Mouse (Mus musculus) hindbrain, postnatal 0 days (tissue): ENCODE measurements around the gene Shld1. TPM values are rescaled to one million over a fixed set of nuclear protein-coding genes. Genes with fewer than 3 reads are reported as not detected.
A peak's percentile ranks its signal among the peaks of the same experiment; 100 is the strongest.

Experiments used
- ATAC-seq: fragments of 200-750 bp; cut with Nextera tagmentation; 2 replicates; pipeline ENCODE4 v1.8.0; 2017; ENCODE audit warnings: mild to moderate bottlenecking, moderate TSS enrichment, moderate library complexity
- DNase-seq: peaks from one replicate; pipeline ENCODE4 v3.0.0-alpha.2; 2015; ENCODE audit warnings: low spot score
- H3K27ac ChIP-seq: fragments of 300-500 bp; sonication (generic); 2 replicates; pipeline ENCODE4 v1.5.1; 2014; ENCODE audit warnings: mild to moderate bottlenecking
- H3K27me3 ChIP-seq: fragments of 300-500 bp; sonication (generic); 2 replicates; pipeline ENCODE4 v1.6.1; 2014; ENCODE audit warnings: low read length, mixed read lengths; ENCODE audit not compliant: insufficient read depth
- H3K36me3 ChIP-seq: fragments of 300-500 bp; sonication (generic); 2 replicates; pipeline ENCODE4 v1.6.1; 2014; ENCODE audit warnings: low read length, mixed read lengths; ENCODE audit not compliant: insufficient read depth
- H3K4me1 ChIP-seq: fragments of 300-500 bp; sonication (generic); 2 replicates; pipeline ENCODE4 v1.6.1; 2014; ENCODE audit warnings: antibody characterized with exemption, low read length, mixed read lengths; ENCODE audit not compliant: insufficient read depth
- H3K4me2 ChIP-seq: fragments of 300-500 bp; sonication (generic); 2 replicates; pipeline ENCODE4 v1.6.1; 2014; ENCODE audit warnings: low read depth, mild to moderate bottlenecking, low read length, moderate library complexity, mixed read lengths
- H3K4me3 ChIP-seq: fragments of 300-500 bp; sonication (generic); 2 replicates; pipeline ENCODE4 v1.5.1; 2014; ENCODE audit warnings: low read length
- H3K9ac ChIP-seq: fragments of 300-500 bp; sonication (generic); replicated peaks from 2 replicates; pipeline ENCODE4 v1.6.1; 2014; ENCODE audit warnings: mild to moderate bottlenecking, low read length, moderate library complexity, mixed read lengths
- H3K9me3 ChIP-seq: fragments of 300-500 bp; sonication (generic); 2 replicates; pipeline ENCODE4 v1.6.1; 2016; ENCODE audit warnings: low read length, mixed read lengths
- CTCF ChIP-seq: IDR thresholded peaks from 2 replicates; pipeline ENCODE4 v1.5.1; 2016; ENCODE audit warnings: antibody characterized with exemption, control low read depth, low read depth
- WGBS: fragments of 180-500 bp; shearing (Covaris S2); extraction: QIAGEN DNeasy Blood & Tissue Kit; methylation state at CpG from one replicate; pipeline ENCODE4 v1.1.7; 2014; 5-methylcytosine and 5-hydroxymethylcytosine counted together
- polyA plus RNA-seq: library from polyadenylated mRNA; unstranded; fragments of >200 nt; fragmentation: Nextera tagmentation; extraction: Ambion mirVana; gene quantifications from 2 replicates; pipeline ENCODE4 v1.2.1, GENCODE M21; 2015
- total RNA-seq: library from RNA; depleted of rRNA; stranded (reverse); fragments of >200 nt; gene quantifications from 2 replicates; pipeline ENCODE4 v1.2.3, GENCODE M21; 2014

Shld1 gene
- total and polyA plus RNA-seq, 2 experiments from 2014 or later = 16.7 to 17.8 TPM

- H3K4me3 ChIP-seq = no peak overlapping the region
- ATAC-seq (no peak), DNase-seq (no peak)
- H3K36me3 ChIP-seq = no peaks in the 10 kb centered on the region
- no peak for TF ChIP-seq CTCF
- WGBS = 73% methylated on average over 6 of the region's 6 CpGs
- H3K27me3 ChIP-seq = no peaks in the 10 kb centered on the region
- H3K27ac ChIP-seq = peak overlapping the region; percentile 26; the same call in 1 of the 2 replicates
- H3K9ac ChIP-seq = no peak overlapping the region
- H3K4me2 ChIP-seq = no peak overlapping the region
- no peaks in the 10 kb centered on the region for H3K9me3 ChIP-seq
- no peaks in the 10 kb centered on the region for H3K4me1 ChIP-seq
These were observed 11.7 kb downstream of the Shld1 start for GRCm38 (mm10) chr2:132698420-132698819.

- Histone ChIP-seq H3K27ac (no peak overlapping the region), H3K9ac (no peak overlapping the region), H3K9me3 (no peaks in the 10 kb centered on the region), H3K4me2 (no peak overlapping the region), H3K4me1 (no peaks in the 10 kb centered on the region), H3K27me3 (no peaks in the 10 kb centered on the region), H3K36me3 (no peaks in the 10 kb centered on the region), H3K4me3 (no peak overlapping the region)
- no peak for TF ChIP-seq CTCF
- no peak for ATAC-seq
- no peak for DNase-seq
- WGBS = 96% methylated on average over 4 of the region's 4 CpGs
These were observed 14.2 kb downstream of the Shld1 start for GRCm38 (mm10) chr2:132700921-132701320.

DNA sequence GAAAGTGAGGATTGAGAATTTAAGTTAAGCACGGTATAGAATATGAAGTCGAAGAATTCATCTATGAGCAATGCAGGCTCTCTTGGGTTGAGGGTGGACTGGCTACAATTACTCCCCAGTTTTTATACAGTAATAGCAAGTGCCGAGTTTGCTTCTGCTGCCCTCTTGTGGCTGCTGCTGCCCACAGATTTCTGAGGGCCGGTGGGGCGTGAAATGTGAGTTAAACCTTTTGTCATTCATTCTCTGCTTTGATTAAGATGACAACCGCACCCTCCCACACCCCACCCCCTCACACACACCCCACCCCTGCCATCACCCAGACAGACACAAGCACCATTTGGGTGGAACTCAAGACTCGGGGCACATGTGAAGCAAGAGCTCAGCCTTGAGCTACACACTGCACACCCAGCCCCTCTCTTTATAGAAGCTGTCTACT, 14.7 kb downstream of the Shld1 start:
- Histone ChIP-seq H3K27me3 (no peaks in the 10 kb centered on the region), H3K4me1 (no peaks in the 10 kb centered on the region), H3K36me3 (no peaks in the 10 kb centered on the region), H3K4me3 (no peak overlapping the region), H3K4me2 (no peak overlapping the region), H3K9ac (no peak overlapping the region), H3K27ac (no peak overlapping the region), H3K9me3 (no peaks in the 10 kb centered on the region)
- DNase-seq (peak; percentile 80), ATAC-seq (peak; percentile 72)
- peak; percentile 85 for TF ChIP-seq CTCF
- 14% methylated on average over 7 of the region's 7 CpGs for WGBS

DNA sequence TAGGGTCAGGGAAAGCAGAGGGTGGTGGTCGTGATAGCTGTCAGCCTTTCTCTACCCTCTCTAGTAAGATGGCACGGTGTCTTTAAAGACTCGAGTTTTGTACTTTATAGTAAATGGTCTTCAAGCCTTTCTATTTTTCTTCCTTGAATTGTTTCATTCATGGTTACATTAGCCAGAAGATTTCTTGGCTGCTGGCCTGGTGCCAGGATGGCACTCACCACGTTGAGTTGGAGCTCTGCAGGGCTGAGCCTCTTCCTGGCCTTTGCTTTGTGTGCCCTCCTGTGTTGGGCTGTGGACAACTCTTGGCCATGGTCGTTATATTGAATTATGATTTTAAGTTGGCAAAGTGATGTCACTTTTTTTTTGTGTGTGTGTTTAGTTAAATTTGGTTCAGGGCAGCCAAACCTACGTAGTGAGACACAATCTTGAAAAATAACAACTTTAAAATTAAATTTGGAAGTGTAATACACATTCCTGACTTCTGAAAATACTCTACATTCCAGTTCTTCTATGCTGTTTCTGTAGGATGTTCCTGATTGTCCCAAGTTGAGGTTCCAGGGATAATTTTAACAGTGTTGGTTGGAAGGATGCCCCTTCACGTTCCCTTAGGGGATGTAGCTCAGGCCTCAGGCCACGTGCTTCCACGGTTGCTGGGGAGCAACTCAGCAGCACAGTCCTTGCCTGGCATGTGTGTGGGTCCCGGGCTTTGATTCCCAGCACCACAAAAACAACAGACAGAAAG, 18.7 kb downstream of the Shld1 start:
- Histone ChIP-seq H3K4me3 (no peak overlapping the region), H3K4me2 (no peak overlapping the region), H3K9me3 (no peaks in the 10 kb centered on the region), H3K4me1 (no peaks in the 10 kb centered on the region), H3K36me3 (no peaks in the 10 kb centered on the region), H3K27me3 (no peaks in the 10 kb centered on the region), H3K27ac (no peak overlapping the region), H3K9ac (no peak overlapping the region)
- TF ChIP-seq CTCF = no peak
- ATAC-seq (no peak), DNase-seq (peak; percentile 19)
- WGBS = 61% methylated on average over 10 of the region's 10 CpGs

GRCm38 (mm10) chr2:132706309-132706708, 19.6 kb downstream of the Shld1 start:
- H3K4me3 ChIP-seq = no peak overlapping the region
- WGBS = 89% methylated on average over 3 of the region's 3 CpGs
- no peak overlapping the region for H3K4me2 ChIP-seq
- no peaks in the 10 kb centered on the region for H3K36me3 ChIP-seq
- no peak overlapping the region for H3K9ac ChIP-seq
- no peaks in the 10 kb centered on the region for H3K4me1 ChIP-seq
- H3K27ac ChIP-seq = no peak overlapping the region
- H3K27me3 ChIP-seq = no peaks in the 10 kb centered on the region
- no peak for ATAC-seq
- H3K9me3 ChIP-seq = no peaks in the 10 kb centered on the region
- no peak for DNase-seq
- no peak for TF ChIP-seq CTCF

GRCm38 (mm10) chr2:132710488-132710887, 23.8 kb downstream of the Shld1 start:
- DNase-seq (no peak), ATAC-seq (no peak)
- Histone ChIP-seq H3K36me3 (no peaks in the 10 kb centered on the region), H3K4me3 (no peak overlapping the region), H3K27ac (no peak overlapping the region), H3K9me3 (no peaks in the 10 kb centered on the region), H3K27me3 (no peaks in the 10 kb centered on the region), H3K4me2 (no peak overlapping the region), H3K9ac (no peak overlapping the region), H3K4me1 (peaks cover 3% of the 10 kb centered on the region; the same call in 1 of the 2 replicates)
- WGBS = 69% methylated on average over 2 of the region's 2 CpGs
- TF ChIP-seq CTCF = no peak

- Histone ChIP-seq H3K4me2 (no peak overlapping the region), H3K27ac (no peak overlapping the region), H3K27me3 (no peaks in the 10 kb centered on the region), H3K9me3 (no peaks in the 10 kb centered on the region), H3K9ac (no peak overlapping the region), H3K4me1 (peaks cover 8% of the 10 kb centered on the region; the same call in 1 of the 2 replicates), H3K36me3 (no peaks in the 10 kb centered on the region), H3K4me3 (no peak overlapping the region)
- ATAC-seq (no peak), DNase-seq (no peak)
- WGBS = 78% methylated on average over 8 of the region's 8 CpGs
- no peak for TF ChIP-seq CTCF
These were observed 25.3 kb downstream of the Shld1 start for GRCm38 (mm10) chr2:132712061-132712460.
